Mouse (Mus musculus) embryonic facial prominence, embryonic 14.5 days (tissue): ENCODE data around the gene Pgbd5. TPM values are rescaled to one million over a fixed set of nuclear protein-coding genes. Genes with fewer than 3 reads are reported as not detected.
A peak's percentile ranks its signal among the peaks of the same experiment; 100 is the strongest.

Source experiments
- ATAC-seq: fragments of 200-750 bp; cut with Nextera tagmentation; 2 replicates; pipeline ENCODE4 v1.8.0; 2017; ENCODE audit warnings: low read depth, moderate number of reproducible peaks, moderate TSS enrichment
- DNase-seq: peaks from one replicate; pipeline ENCODE4 v3.0.0-alpha.2; 2015; ENCODE audit warnings: low spot score
- H3K27ac ChIP-seq: fragments of 300-500 bp; sonication (generic); replicated peaks from 2 replicates; pipeline ENCODE4 v1.5.1; 2014; ENCODE audit warnings: low read depth, mild to moderate bottlenecking, low read length, moderate library complexity
- H3K27me3 ChIP-seq: fragments of 300-500 bp; sonication (generic); replicated peaks from 2 replicates; pipeline ENCODE4 v1.6.1; 2014; ENCODE audit warnings: low read length; ENCODE audit not compliant: control insufficient read depth, insufficient read depth
- H3K36me3 ChIP-seq: fragments of 300-500 bp; sonication (generic); 2 replicates; pipeline ENCODE4 v1.6.1; 2014; ENCODE audit warnings: low read length, mixed read lengths; ENCODE audit not compliant: control insufficient read depth, insufficient read depth
- H3K4me1 ChIP-seq: fragments of 300-500 bp; sonication (generic); 2 replicates; pipeline ENCODE4 v1.6.1; 2014; ENCODE audit warnings: antibody characterized with exemption, low read length; ENCODE audit not compliant: control insufficient read depth, insufficient read depth
- H3K4me2 ChIP-seq: fragments of 300-500 bp; sonication (generic); 2 replicates; pipeline ENCODE4 v1.6.1; 2014; ENCODE audit warnings: low read depth, mild to moderate bottlenecking, low read length, moderate library complexity, mixed read lengths
- H3K4me3 ChIP-seq: fragments of 300-500 bp; sonication (generic); 2 replicates; pipeline ENCODE4 v1.5.1; 2014; ENCODE audit warnings: low read depth, mild to moderate bottlenecking, low read length
- H3K9ac ChIP-seq: fragments of 300-500 bp; sonication (generic); 2 replicates; pipeline ENCODE4 v1.6.1; 2014; ENCODE audit warnings: low read depth, mild to moderate bottlenecking, low read length, moderate library complexity, mixed read lengths
- H3K9me3 ChIP-seq: fragments of 300-500 bp; sonication (generic); 2 replicates; pipeline ENCODE4 v1.6.1; 2016; ENCODE audit warnings: low read length; ENCODE audit not compliant: control insufficient read depth
- WGBS: fragments of 180-500 bp; shearing (Covaris S2); extraction: QIAGEN DNeasy Blood & Tissue Kit; methylation state at CpG from one replicate; pipeline ENCODE4 v1.1.7; 2014; 5-methylcytosine and 5-hydroxymethylcytosine counted together
- polyA plus RNA-seq: library from polyadenylated mRNA; unstranded; fragments of >200 nt; fragmentation: Nextera tagmentation; extraction: Ambion mirVana; gene quantifications from 2 replicates; pipeline ENCODE4 v1.2.1, GENCODE M21; 2014

The Pgbd5 gene
- polyA plus RNA-seq, 1 experiment from 2014 or later, result 3.3 TPM

DNA sequence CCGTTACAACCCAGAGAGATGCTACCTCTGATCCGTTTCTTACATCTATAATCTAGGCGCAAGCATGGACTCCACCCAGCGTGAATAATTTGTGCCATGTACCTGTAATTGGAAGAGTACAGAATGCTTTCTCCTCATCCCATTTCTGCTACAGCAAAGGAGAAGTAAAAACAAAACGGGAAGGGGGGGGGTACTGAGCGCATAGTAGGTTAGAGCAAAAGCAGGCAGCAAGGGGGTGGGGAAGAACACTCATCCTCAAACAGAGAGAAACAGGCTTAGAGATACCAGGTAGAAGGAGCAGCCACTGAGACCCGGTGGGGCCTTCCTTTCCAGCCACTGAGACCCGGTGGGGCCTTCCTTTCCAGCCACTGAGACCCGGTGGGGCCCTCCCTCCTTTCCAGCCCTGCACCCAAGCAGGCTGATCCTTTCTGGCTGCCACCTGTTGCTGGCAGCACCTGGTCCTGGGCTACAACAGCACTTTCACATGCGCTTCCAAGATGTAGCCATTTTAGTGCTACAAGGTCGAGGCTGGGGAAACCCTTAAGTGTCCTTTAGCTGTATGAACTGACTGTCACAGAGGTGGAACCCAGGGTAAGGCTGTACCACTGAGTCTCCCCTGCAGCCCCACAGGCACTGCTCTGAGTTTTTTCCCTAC, 77.6 kb downstream of the Pgbd5 start:
- Histone ChIP-seq H3K4me2 (no peak overlapping the region), H3K9ac (no peak overlapping the region), H3K4me3 (no peak overlapping the region), H3K4me1 (no peaks in the 10 kb centered on the region), H3K36me3 (no peaks in the 10 kb centered on the region), H3K27ac (no peak overlapping the region), H3K9me3 (no peaks in the 10 kb centered on the region), H3K27me3 (no peaks in the 10 kb centered on the region)
- WGBS, result 78% methylated on average over 11 of the region's 11 CpGs
- no peak for ATAC-seq
- no peak for DNase-seq

DNA sequence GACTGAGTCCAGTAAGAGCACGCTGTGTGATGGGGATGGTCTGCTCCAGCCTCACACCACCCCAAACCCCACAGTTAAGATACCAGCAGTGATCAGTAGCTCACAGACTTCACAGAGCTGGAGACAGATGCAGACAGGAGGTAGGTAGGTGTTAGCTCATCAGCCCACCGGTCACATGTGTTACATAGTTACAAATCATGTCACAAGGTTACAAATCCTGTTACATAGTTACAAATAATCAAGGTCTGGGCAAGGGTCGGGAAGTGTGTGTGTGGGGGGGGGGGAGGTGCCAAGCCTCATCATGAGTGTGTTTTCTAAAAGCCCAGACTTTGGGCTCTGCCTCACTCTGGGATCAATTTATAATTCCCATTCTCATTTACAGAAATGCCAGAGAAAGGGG, 78.5 kb downstream of the Pgbd5 start:
- Histone ChIP-seq H3K27me3 (no peaks in the 10 kb centered on the region), H3K4me2 (no peak overlapping the region), H3K4me1 (no peaks in the 10 kb centered on the region), H3K4me3 (no peak overlapping the region), H3K27ac (no peak overlapping the region), H3K9ac (no peak overlapping the region), H3K9me3 (no peaks in the 10 kb centered on the region), H3K36me3 (no peaks in the 10 kb centered on the region)
- WGBS, result 78% methylated on average over 3 of the region's 3 CpGs
- ATAC-seq, result no peak
- DNase-seq, result no peak

DNA sequence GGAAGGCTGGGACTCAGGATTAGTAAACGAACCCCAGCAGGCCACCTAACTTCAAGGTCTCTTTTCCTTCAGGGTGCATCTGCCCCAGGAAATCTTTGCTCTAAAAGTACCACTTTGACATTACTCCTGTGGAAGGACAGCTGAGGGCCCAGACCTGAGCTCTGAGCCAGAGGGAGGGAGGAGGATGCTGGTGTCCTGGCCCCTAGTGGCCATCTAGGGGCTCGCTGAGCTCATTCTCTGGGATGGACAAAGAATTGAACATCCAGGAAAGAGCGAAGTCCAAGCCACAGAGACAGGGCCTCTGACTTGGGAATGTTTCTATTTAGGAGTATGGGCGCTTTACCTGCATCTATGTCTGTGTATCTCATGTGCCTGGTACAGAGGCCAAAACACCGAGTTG, 87.8 kb downstream of the Pgbd5 start:
- no peak for DNase-seq
- Histone ChIP-seq H3K27me3 (no peaks in the 10 kb centered on the region), H3K4me1 (no peaks in the 10 kb centered on the region), H3K27ac (no peak overlapping the region), H3K9me3 (no peaks in the 10 kb centered on the region), H3K9ac (no peak overlapping the region), H3K4me2 (no peak overlapping the region), H3K36me3 (no peaks in the 10 kb centered on the region), H3K4me3 (no peak overlapping the region)
- WGBS, result 69% methylated on average over 5 of the region's 5 CpGs
- ATAC-seq, result no peak

DNA sequence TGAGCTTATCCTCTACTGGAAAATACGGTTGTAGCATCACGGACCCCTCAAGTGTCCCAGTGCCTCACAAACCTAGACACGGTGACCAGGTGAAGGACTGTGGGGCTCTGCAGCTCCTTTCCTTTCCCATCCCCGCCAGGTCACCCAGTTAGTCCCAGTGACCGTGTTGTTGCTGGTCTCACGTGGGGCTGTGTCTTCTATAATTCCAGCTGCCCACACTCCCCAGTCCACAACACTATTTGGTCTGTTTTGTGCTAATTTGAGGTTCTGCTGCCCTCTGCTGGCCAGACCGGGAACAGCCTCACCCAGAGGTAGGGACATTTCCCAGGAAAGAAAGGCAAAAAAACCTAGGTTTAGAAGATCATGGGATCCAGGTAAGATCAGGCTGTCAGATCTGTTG, 89.8 kb downstream of the Pgbd5 start:
- H3K4me2 ChIP-seq, result no peak overlapping the region
- no peaks in the 10 kb centered on the region for H3K4me1 ChIP-seq
- H3K9ac ChIP-seq, result no peak overlapping the region
- no peak overlapping the region for H3K4me3 ChIP-seq
- DNase-seq (peak; percentile 59), ATAC-seq (peak; percentile 38)
- no peaks in the 10 kb centered on the region for H3K27me3 ChIP-seq
- peaks cover 7% of the 10 kb centered on the region; the same call in 1 of the 2 replicates for H3K36me3 ChIP-seq
- no peaks in the 10 kb centered on the region for H3K9me3 ChIP-seq
- H3K27ac ChIP-seq, result no peak overlapping the region
- WGBS, result 38% methylated on average over 7 of the region's 7 CpGs

DNA sequence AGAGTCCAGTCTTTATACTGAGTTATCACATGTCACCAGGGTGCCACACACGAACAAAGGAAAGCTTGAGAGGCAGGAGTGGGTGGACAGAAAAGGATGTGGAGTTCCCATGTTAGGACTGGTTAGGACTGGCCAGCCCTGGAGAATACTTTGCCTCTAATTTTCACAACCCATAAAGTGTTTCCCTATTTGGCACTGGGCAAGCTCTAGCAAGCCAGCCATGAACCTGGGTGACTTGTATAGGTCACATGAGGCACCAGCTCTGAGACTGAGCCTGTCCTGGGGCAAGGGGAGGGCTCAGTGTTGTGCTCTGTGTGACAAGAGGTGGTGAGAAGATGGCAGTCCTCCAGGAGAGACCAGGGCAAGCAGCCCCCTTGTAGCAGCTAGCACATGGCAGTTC, 91.4 kb downstream of the Pgbd5 start:
- peaks cover 23% of the 10 kb centered on the region; the same call in 1 of the 2 replicates for H3K36me3 ChIP-seq
- no peaks in the 10 kb centered on the region for H3K27me3 ChIP-seq
- H3K4me3 ChIP-seq, result no peak overlapping the region
- no peaks in the 10 kb centered on the region for H3K9me3 ChIP-seq
- no peaks in the 10 kb centered on the region for H3K4me1 ChIP-seq
- WGBS, result 46% methylated on average over 1 of the region's 1 CpGs
- no peak overlapping the region for H3K4me2 ChIP-seq
- no peak overlapping the region for H3K9ac ChIP-seq
- DNase-seq (no peak), ATAC-seq (no peak)
- H3K27ac ChIP-seq, result no peak overlapping the region

DNA sequence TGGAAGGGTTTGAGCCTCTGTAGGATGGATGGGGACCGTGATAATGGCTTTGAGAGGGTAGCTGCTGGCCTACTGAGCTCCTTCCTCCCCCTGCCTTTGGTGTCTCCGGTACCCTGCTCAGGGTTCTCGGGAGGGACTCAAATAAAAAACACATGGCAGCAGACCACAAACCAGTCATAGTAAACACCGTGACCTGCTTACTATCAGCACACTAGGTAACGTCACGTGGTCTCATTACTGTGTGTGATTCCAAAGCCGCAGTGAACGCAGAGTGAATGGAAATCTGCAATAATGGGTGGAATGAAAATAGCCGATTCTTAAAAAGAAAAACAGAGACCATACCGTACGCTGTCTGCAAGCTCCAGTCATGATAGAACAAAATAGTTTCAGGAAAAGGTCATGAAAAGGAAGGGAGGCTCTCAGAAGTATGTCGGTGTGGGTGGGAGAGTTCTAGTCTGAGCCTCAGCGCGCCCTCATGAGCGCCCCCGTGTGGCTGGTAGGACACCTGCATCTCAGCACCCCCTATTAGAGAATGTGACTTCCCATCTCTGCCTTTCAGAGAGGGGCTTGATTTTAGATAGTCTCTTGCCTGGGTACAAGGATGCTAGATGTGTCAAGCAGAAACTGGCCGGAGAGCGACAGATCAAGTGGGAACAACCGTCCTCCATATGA, 92.5 kb downstream of the Pgbd5 start:
- DNase-seq (peak; percentile 68), ATAC-seq (peak; percentile 61; the same call in 1 of the 2 replicates)
- H3K9ac ChIP-seq, result no peak overlapping the region
- WGBS, result 39% methylated on average over 19 of the region's 19 CpGs
- no peaks in the 10 kb centered on the region for H3K9me3 ChIP-seq
- H3K36me3 ChIP-seq, result peaks cover 33% of the 10 kb centered on the region; the same call in 1 of the 2 replicates
- H3K4me3 ChIP-seq, result no peak overlapping the region
- H3K27ac ChIP-seq, result no peak overlapping the region
- peak overlapping the region; percentile 25 for H3K4me2 ChIP-seq
- no peaks in the 10 kb centered on the region for H3K4me1 ChIP-seq
- no peaks in the 10 kb centered on the region for H3K27me3 ChIP-seq

DNA sequence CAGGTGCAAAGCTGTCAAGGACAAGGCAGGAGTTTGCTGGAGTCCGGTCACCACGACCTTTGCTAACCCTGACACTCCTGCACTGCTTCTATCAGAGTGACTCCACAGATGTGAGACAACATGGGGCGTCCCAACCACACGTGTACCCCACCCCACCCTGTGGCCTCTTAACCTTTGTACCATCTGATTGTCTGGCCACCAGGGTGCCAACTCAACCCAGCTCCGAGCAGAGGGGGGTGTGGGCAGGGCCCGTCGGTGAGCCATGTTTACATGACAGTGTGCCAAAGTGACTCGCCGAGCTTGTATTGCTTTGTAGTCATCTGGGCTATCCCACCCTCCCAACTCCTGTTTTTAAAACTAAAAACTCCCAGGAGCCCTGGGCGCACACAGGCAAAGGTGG, 94.4 kb downstream of the Pgbd5 start:
- H3K4me2 ChIP-seq, result no peak overlapping the region
- no peaks in the 10 kb centered on the region for H3K9me3 ChIP-seq
- no peak for ATAC-seq
- H3K27me3 ChIP-seq, result no peaks in the 10 kb centered on the region
- 84% methylated on average over 10 of the region's 10 CpGs for WGBS
- H3K4me1 ChIP-seq, result no peaks in the 10 kb centered on the region
- H3K27ac ChIP-seq, result no peak overlapping the region
- H3K4me3 ChIP-seq, result no peak overlapping the region
- H3K36me3 ChIP-seq, result peaks cover 43% of the 10 kb centered on the region; the same call in 1 of the 2 replicates
- DNase-seq, result no peak
- H3K9ac ChIP-seq, result no peak overlapping the region

DNA sequence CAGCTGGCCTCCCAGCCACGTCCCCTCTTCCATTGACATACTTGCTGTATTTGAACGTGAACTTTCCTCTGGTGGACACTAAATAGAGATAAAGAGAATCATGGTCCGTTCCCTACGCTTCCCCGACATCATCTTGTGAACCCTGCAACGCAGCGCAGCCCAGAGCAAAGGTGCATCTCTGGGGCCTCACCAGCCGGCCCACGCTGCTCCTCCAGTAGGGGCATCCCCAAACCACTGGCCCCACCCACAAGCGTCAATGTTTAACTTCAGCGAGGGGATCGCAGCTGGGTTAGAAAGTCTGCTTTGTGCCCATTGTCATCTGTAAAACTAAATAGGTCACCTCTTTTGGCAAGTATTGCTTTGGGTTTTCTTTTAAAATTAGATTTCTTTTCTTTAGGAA, 95.5 kb downstream of the Pgbd5 start:
- H3K4me1 ChIP-seq, result no peaks in the 10 kb centered on the region
- no peak overlapping the region for H3K4me3 ChIP-seq
- 89% methylated on average over 12 of the region's 12 CpGs for WGBS
- ATAC-seq, result no peak
- H3K9ac ChIP-seq, result no peak overlapping the region
- no peak for DNase-seq
- no peaks in the 10 kb centered on the region for H3K27me3 ChIP-seq
- peaks cover 52% of the 10 kb centered on the region for H3K36me3 ChIP-seq
- no peaks in the 10 kb centered on the region for H3K9me3 ChIP-seq
- H3K4me2 ChIP-seq, result no peak overlapping the region
- H3K27ac ChIP-seq, result no peak overlapping the region

DNA sequence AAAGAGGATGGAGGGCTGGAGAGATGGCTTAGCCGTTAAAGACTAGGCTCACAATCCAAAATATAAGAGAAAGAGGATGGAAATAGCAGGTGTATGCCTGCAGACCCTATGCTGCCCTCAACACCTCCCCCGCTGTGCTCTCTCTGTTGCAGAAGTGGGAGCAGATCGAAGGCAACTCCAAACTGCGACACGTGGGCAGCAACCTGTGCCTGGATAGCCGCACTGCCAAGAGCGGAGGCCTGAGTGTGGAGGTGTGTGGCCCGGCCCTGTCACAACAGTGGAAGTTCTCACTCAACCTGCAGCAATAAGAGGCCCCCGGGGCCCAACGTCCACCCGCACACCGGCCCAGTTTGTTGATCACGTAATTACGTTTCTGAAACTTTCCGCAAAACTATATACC, 96.3 kb downstream of the Pgbd5 start:
- H3K4me1 ChIP-seq, result no peaks in the 10 kb centered on the region
- ATAC-seq (no peak), DNase-seq (no peak)
- H3K4me3 ChIP-seq, result no peak overlapping the region
- H3K36me3 ChIP-seq, result peaks cover 60% of the 10 kb centered on the region
- no peak overlapping the region for H3K9ac ChIP-seq
- WGBS, result 92% methylated on average over 15 of the region's 15 CpGs
- no peaks in the 10 kb centered on the region for H3K27me3 ChIP-seq
- H3K27ac ChIP-seq, result no peak overlapping the region
- H3K9me3 ChIP-seq, result no peaks in the 10 kb centered on the region
- no peak overlapping the region for H3K4me2 ChIP-seq
